Mouse (Mus musculus) forebrain, embryonic 11.5 days (tissue): ENCODE data around the gene Thsd7a. TPM values are rescaled to one million over a fixed set of nuclear protein-coding genes. Genes with fewer than 3 reads are reported as not detected.

Source experiments
- ATAC-seq: fragments of 200-750 bp; cut with Nextera tagmentation; replicated peaks from 2 replicates; pipeline ENCODE4 v1.8.0; 2017; ENCODE audit warnings: moderate TSS enrichment; ENCODE audit not compliant: low FRiP score
- DNase-seq: peaks from one replicate; pipeline ENCODE4 v3.0.0-alpha.2; 2017; ENCODE audit warnings: low spot score
- H3K27ac ChIP-seq: fragments of 300-500 bp; sonication (generic); 2 replicates; pipeline ENCODE4 v1.5.1; 2014; ENCODE audit warnings: low read depth, low read length
- H3K27me3 ChIP-seq: fragments of 300-500 bp; sonication (generic); 2 replicates; pipeline ENCODE4 v1.6.1; 2014; ENCODE audit warnings: mild to moderate bottlenecking, low read length, mixed read lengths; ENCODE audit not compliant: control insufficient read depth, insufficient read depth
- H3K36me3 ChIP-seq: fragments of 300-500 bp; sonication (generic); 2 replicates; pipeline ENCODE4 v1.6.1; 2014; ENCODE audit warnings: mild to moderate bottlenecking, low read length, moderate library complexity, mixed read lengths; ENCODE audit not compliant: control insufficient read depth, insufficient read depth
- H3K4me1 ChIP-seq: fragments of 300-500 bp; sonication (generic); replicated peaks from 2 replicates; pipeline ENCODE4 v1.6.1; 2014; ENCODE audit warnings: low read length, mixed read lengths; ENCODE audit not compliant: control insufficient read depth, insufficient read depth
- H3K4me2 ChIP-seq: fragments of 300-500 bp; sonication (generic); 2 replicates; pipeline ENCODE4 v1.6.1; 2014; ENCODE audit warnings: low read depth, mild to moderate bottlenecking, low read length, moderate library complexity, mixed read lengths; ENCODE audit not compliant: severe bottlenecking
- H3K4me3 ChIP-seq: fragments of 300-500 bp; sonication (generic); 2 replicates; pipeline ENCODE4 v1.5.1; 2014; ENCODE audit warnings: low read depth, low read length
- H3K9ac ChIP-seq: fragments of 300-500 bp; sonication (generic); 2 replicates; pipeline ENCODE4 v1.6.1; 2014; ENCODE audit warnings: low read length
- H3K9me3 ChIP-seq: fragments of 300-500 bp; sonication (generic); 2 replicates; pipeline ENCODE4 v1.6.1; 2016; ENCODE audit warnings: low read length, mixed read lengths; ENCODE audit not compliant: control insufficient read depth
- WGBS: fragments of 180-500 bp; shearing (Covaris S2); extraction: QIAGEN DNeasy Blood & Tissue Kit; methylation state at CpG from one replicate; pipeline ENCODE4 v1.1.7; 2014; 5-methylcytosine and 5-hydroxymethylcytosine counted together
- polyA plus RNA-seq: library from polyadenylated mRNA; unstranded; fragments of >200 nt; fragmentation: Nextera tagmentation; extraction: Ambion mirVana; gene quantifications from 2 replicates; pipeline ENCODE4 v1.2.1, GENCODE M21; 2014

Thsd7a gene
- polyA plus RNA-seq, 1 experiment from 2014 or later: 4.9 TPM

GRCm38 (mm10) chr6:12555114-12556099, 193.8 kb downstream of the Thsd7a start:
- Histone ChIP-seq H3K9me3 (no peaks in the 10 kb centered on the region), H3K9ac (no peak overlapping the region), H3K4me1 (no peaks in the 10 kb centered on the region), H3K27me3 (no peaks in the 10 kb centered on the region), H3K36me3 (no peaks in the 10 kb centered on the region), H3K27ac (no peak overlapping the region), H3K4me3 (no peak overlapping the region), H3K4me2 (no peak overlapping the region)
- no peak for DNase-seq
- 90% methylated on average over 32 of the region's 32 CpGs for WGBS
- no peak for ATAC-seq

GRCm38 (mm10) chr6:12551176-12551575, 198.0 kb downstream of the Thsd7a start:
- DNase-seq (no peak), ATAC-seq (no peak)
- H3K9me3 ChIP-seq: no peaks in the 10 kb centered on the region
- H3K27ac ChIP-seq: no peak overlapping the region
- no peaks in the 10 kb centered on the region for H3K27me3 ChIP-seq
- H3K36me3 ChIP-seq: no peaks in the 10 kb centered on the region
- 63% methylated on average over 3 of the region's 3 CpGs for WGBS
- H3K4me1 ChIP-seq: no peaks in the 10 kb centered on the region
- H3K4me2 ChIP-seq: no peak overlapping the region
- no peak overlapping the region for H3K9ac ChIP-seq
- H3K4me3 ChIP-seq: no peak overlapping the region

- no peak overlapping the region for H3K9ac ChIP-seq
- no peaks in the 10 kb centered on the region for H3K4me1 ChIP-seq
- ATAC-seq: peak; percentile 33; the same call in 1 of the 2 replicates
- H3K27ac ChIP-seq: no peak overlapping the region
- no peak for DNase-seq
- no peaks in the 10 kb centered on the region for H3K36me3 ChIP-seq
- no peak overlapping the region for H3K4me2 ChIP-seq
- H3K4me3 ChIP-seq: no peak overlapping the region
- no peaks in the 10 kb centered on the region for H3K27me3 ChIP-seq
- 41% methylated on average over 4 of the region's 4 CpGs for WGBS
- no peaks in the 10 kb centered on the region for H3K9me3 ChIP-seq
Observed at GRCm38 (mm10) chr6:12550054-12550655, 199.1 kb downstream of the Thsd7a start.

GRCm38 (mm10) chr6:12544096-12544495, 205.1 kb downstream of the Thsd7a start:
- Histone ChIP-seq H3K27ac (no peak overlapping the region), H3K4me3 (no peak overlapping the region), H3K4me2 (no peak overlapping the region), H3K27me3 (no peaks in the 10 kb centered on the region), H3K4me1 (no peaks in the 10 kb centered on the region), H3K9ac (no peak overlapping the region), H3K36me3 (no peaks in the 10 kb centered on the region), H3K9me3 (no peaks in the 10 kb centered on the region)
- DNase-seq (no peak), ATAC-seq (no peak)
- 48% methylated on average over 5 of the region's 5 CpGs for WGBS

- 64% methylated on average over 3 of the region's 3 CpGs for WGBS
- no peak for DNase-seq
- no peak overlapping the region for H3K27ac ChIP-seq
- H3K4me1 ChIP-seq: no peaks in the 10 kb centered on the region
- no peak for ATAC-seq
- no peak overlapping the region for H3K4me2 ChIP-seq
- no peaks in the 10 kb centered on the region for H3K9me3 ChIP-seq
- no peaks in the 10 kb centered on the region for H3K36me3 ChIP-seq
- H3K4me3 ChIP-seq: no peak overlapping the region
- no peaks in the 10 kb centered on the region for H3K27me3 ChIP-seq
- H3K9ac ChIP-seq: no peak overlapping the region
Observed at GRCm38 (mm10) chr6:12542496-12542895, 206.7 kb downstream of the Thsd7a start.

GRCm38 (mm10) chr6:12519121-12519520, 230.1 kb downstream of the Thsd7a start:
- ATAC-seq (peak; percentile 55), DNase-seq (no peak)
- no peak overlapping the region for H3K9ac ChIP-seq
- no peaks in the 10 kb centered on the region for H3K4me1 ChIP-seq
- no peak overlapping the region for H3K27ac ChIP-seq
- H3K27me3 ChIP-seq: no peaks in the 10 kb centered on the region
- H3K4me3 ChIP-seq: no peak overlapping the region
- no peaks in the 10 kb centered on the region for H3K9me3 ChIP-seq
- no peak overlapping the region for H3K4me2 ChIP-seq
- H3K36me3 ChIP-seq: no peaks in the 10 kb centered on the region

GRCm38 (mm10) chr6:12518283-12518903, 230.8 kb downstream of the Thsd7a start:
- WGBS: 84% methylated on average over 9 of the region's 9 CpGs
- H3K9ac ChIP-seq: no peak overlapping the region
- no peaks in the 10 kb centered on the region for H3K36me3 ChIP-seq
- no peak overlapping the region for H3K27ac ChIP-seq
- no peak overlapping the region for H3K4me2 ChIP-seq
- ATAC-seq (no peak), DNase-seq (no peak)
- H3K27me3 ChIP-seq: no peaks in the 10 kb centered on the region
- H3K9me3 ChIP-seq: no peaks in the 10 kb centered on the region
- no peak overlapping the region for H3K4me3 ChIP-seq
- no peaks in the 10 kb centered on the region for H3K4me1 ChIP-seq

- Histone ChIP-seq H3K4me2 (no peak overlapping the region), H3K4me1 (no peaks in the 10 kb centered on the region), H3K36me3 (no peaks in the 10 kb centered on the region), H3K9ac (no peak overlapping the region), H3K9me3 (no peaks in the 10 kb centered on the region), H3K4me3 (no peak overlapping the region), H3K27me3 (no peaks in the 10 kb centered on the region), H3K27ac (no peak overlapping the region)
- no peak for ATAC-seq
- DNase-seq: no peak
Observed at GRCm38 (mm10) chr6:12517726-12518125, 231.5 kb downstream of the Thsd7a start.
